Mouse (Mus musculus) colon, adult 2 months (tissue): Measurements from ENCODE around the gene Cdh16. TPM values are rescaled to one million over a fixed set of nuclear protein-coding genes. Genes with fewer than 3 reads are reported as not detected.

Experiments used
- polyA plus RNA-seq: library from polyadenylated mRNA; depleted of rRNA; stranded (reverse); fragments of >200 nt; gene quantifications from 2 replicates; pipeline ENCODE4 v1.2.3, GENCODE M21; 2012; rRNA removed

Gene Cdh16
- polyA plus RNA-seq = not detected in 2 replicates

DNA sequence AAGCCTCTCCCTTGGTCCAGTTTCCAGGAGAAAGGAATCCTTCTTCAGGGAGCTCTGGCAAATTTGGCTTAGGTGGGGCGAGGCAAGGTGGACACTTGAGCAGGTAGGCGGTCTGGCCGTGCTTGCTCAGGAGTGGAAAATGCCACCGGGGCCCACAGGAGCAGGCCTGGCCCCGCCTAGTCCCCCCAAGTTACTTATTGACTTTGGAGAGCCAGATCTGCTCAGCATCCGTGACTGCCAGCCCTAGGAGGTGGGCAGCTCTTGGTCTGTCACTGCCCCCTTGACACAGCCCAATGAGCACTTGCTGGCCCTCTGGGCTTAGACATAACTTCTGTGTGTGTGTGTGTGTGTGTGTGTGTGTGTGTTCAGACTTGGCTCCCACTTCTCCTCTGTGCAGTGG, at the start of gene Cdh16:
Gene Cdh16, minus strand, starts transcription at position 236 of the 400 bp plus-strand sequence.

DNA sequence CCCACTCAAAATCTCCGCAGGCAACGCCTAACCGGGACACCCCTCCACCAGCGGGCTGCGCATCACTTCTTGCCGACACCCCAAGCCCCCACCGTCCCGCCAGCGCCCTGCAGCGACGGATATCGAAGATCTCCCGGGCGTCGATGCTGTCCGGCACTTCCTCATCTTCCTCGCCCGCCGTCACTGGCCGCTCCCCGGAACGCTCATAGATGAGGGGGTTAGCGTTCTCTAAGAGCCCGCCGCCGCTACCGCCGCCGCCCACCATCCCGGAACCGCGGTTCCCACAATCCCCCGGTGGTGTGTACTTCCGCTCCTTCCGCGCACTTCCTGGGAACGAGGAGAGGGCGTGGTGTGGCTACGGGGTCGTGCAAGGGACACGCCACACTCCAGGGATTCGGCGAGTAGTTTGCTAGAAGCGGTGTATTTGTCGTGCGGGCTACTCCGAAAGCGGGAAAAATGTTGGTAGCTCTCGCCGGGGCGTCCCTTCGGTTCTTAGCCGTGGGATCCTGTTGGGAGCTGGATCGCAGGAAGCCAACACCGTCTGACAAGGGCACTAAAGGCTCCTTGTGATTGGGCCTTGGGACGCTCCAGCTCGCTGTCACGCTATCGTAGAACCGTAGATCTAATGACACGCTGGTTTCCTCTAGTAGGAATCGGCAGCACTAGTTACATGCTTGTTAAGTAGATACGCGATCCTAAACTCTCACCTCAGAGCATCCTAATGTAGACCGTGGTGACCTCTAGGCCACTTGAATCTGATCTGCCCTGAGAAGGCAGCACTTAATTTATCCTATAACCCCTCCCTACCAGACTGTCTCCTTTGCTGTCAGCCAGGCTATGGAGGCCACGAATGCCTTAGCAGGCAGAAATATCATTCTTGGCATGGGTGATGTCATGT, 17.5 kb upstream of the Cdh16 start, which contains the start of gene Ciao2b:
Gene Ciao2b, minus strand, starts transcription at position 540 of the 898 bp plus-strand sequence.

DNA sequence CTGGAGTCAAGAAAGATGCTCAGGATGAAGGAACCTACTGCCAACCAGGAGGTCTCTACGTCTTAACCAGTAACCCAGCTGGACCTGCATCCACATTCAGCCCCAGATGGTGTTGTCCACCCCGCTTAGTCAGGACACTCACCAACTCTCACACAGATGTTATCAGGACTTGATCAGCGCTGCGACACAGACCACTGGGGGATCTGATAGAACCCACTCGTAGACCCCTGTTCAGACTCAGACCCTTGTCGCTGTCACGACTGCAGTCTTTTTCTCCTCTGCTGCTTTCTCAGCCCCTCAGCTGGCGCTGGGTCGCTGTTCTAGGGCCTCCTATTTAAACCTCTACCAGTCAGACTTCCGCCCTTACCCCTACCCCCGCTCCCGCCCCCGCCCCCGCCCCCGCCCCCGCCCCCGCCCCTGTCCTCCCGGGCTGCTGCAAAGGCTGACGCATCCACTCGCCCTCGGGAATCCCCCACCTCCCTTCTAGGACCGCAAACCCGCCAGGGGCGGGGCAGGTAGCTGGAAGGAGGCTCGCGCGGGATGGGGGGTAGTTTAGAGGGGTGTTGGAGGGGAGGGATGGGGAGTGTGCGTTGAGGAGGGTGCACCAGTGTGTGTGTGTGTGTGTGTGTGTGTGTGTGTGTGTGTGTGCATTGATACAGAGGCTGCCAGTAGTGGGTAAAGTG, 6.9 kb upstream of the Cdh16 start, which contains the start of gene Rrad:
Gene Rrad, minus strand, starts transcription at position 347 of the 683 bp plus-strand sequence.

DNA sequence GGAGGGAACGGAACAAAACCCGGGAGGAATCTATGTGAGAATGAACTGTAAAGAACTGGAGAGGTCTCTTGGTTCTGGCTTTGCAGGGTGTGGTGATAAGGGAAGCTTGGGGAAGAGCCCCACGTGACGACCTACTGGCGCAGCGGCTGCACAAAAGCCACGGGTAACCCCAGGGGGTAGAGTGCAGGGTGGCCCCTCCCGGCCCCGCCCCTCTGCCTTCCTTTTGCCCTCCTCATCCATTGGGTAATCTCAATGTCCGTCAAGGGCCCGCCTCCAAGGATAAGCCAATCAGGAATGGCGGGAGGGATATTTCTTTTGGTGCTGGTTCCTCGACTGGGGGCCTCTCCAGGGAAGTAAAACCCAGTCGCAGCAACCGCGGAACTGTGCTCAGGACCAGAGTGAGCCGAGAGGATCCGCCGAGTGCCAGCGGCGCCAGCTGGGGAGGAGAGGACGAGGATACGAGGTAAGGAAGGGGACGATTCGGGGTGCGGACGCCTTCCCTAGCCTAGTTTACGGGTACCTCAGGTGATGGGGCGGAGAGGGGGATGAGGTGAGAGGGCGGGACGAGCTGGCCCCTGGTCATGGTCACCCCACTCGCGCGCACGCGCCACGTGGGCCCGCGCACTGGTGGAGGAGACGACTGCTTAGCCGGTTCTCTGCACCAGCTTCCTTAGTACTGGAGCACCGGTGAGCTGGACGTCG, 32.9 kb downstream of the Cdh16 start, which contains the start of gene Pdp2:
Gene Pdp2, plus strand, starts transcription at position 319 of the 702 bp plus-strand sequence.

Other genes with a start within 250 kb of the Cdh16 start
- gene Cmtm4, start 228.6 kb downstream of the Cdh16 start, polyA plus RNA-seq = 46.0 and 55.8 TPM in 2 replicates
- 14.5 and 19.3 TPM in 2 replicates for gene Dync1li2, start 181.3 kb downstream of the Cdh16 start, polyA plus RNA-seq
- 0.03 TPM in 1 of 2 replicates, not detected in the other for gene Terb1, start 114.5 kb downstream of the Cdh16 start, polyA plus RNA-seq
- gene Nae1, start 89.8 kb downstream of the Cdh16 start, polyA plus RNA-seq = 4.2 and 4.4 TPM in 2 replicates
- gene Car7, start 89.7 kb downstream of the Cdh16 start, polyA plus RNA-seq = 1.9 and 2.7 TPM in 2 replicates
- gene Pdp2, start 32.9 kb downstream of the Cdh16 start, polyA plus RNA-seq = 8.9 and 11.2 TPM in 2 replicates
- gene Rrad, start 6.9 kb upstream of the Cdh16 start, polyA plus RNA-seq = 8.0 and 10.6 TPM in 2 replicates
- 41.4 and 46.3 TPM in 2 replicates for gene Ciao2b, start 17.6 kb upstream of the Cdh16 start, polyA plus RNA-seq
- gene Ces2a, start 109.6 kb upstream of the Cdh16 start, polyA plus RNA-seq = 196 and 272 TPM in 2 replicates
- 3.7 and 7.7 TPM in 2 replicates for gene Ces2b, start 207.2 kb upstream of the Cdh16 start, polyA plus RNA-seq
- 229 and 275 TPM in 2 replicates for gene Ces2c, start 222.7 kb upstream of the Cdh16 start, polyA plus RNA-seq